Mouse (Mus musculus): ENCODE data around the gene Tacc2. TPM values are rescaled to one million over a fixed set of nuclear protein-coding genes. Genes with fewer than 3 reads are reported as not detected.
"Not testable (repeated sequence)": the region's sequence is repeated elsewhere in the genome, so short reads cannot be mapped to it uniquely, and the experiment has no call there.

Gene Tacc2
- polyA plus RNA-seq (2015; fragmentation: Nextera tagmentation; extraction: Ambion mirVana): 27.4 and 30.0 TPM in 2 replicates

- Histone ChIP-seq H3K4me2 (ENCODE audit: low read depth, low read length) (peak within 1 kb of the TSS; percentile 58), H3K9ac (ENCODE audit: low read depth, low read length) (peak within 1 kb of the TSS; percentile 50), H3K4me3 (ENCODE audit: low read length) (peak within 1 kb of the TSS; percentile 34), H3K27me3 (replicated peaks; ENCODE audit: control insufficient read depth, insufficient read depth, low read length) (no peaks in the 10 kb centered on the region), H3K27ac (ENCODE audit: low read length) (peak within 1 kb of the TSS; percentile 25; the same call in 1 of the 2 replicates), H3K36me3 (ENCODE audit: control insufficient read depth, insufficient read depth, low read length) (0 out of 2 replicates have a peak, but pooled peaks cover 2% of the 10 kb centered on the region), H3K4me1 (ENCODE audit: control insufficient read depth, insufficient read depth, low read length) (no peaks in the 10 kb centered on the region; the same call in 1 of the 2 replicates), H3K9me3 (ENCODE audit: control insufficient read depth, low read length) (0 out of 2 replicates have a peak, but pooled peaks cover 4% of the 10 kb centered on the region)
- ATAC-seq: no peak
- WGBS: 26% methylated on average over 15 of the region's 15 CpGs
Observed at GRCm38 (mm10) chr7:130577388-130578003, at the start of gene Tacc2. Gene Tacc2, plus strand, starts transcription at chr7:130577438.

GRCm38 (mm10) chr7:130531138-130531537, 46.1 kb upstream of the Tacc2 start:
- not testable (repeated sequence) for ATAC-seq
- WGBS: 93% methylated on average over 15 of the region's 15 CpGs

GRCm38 (mm10) chr7:130533316-130534260, 43.6 kb upstream of the Tacc2 start:
- no peaks in the 10 kb centered on the region for H3K27me3 ChIP-seq (replicated peaks; ENCODE audit: control insufficient read depth, insufficient read depth, low read length)
- peaks cover 15% of the 10 kb centered on the region; the same call in 1 of the 2 replicates for H3K36me3 ChIP-seq (ENCODE audit: control insufficient read depth, insufficient read depth, low read length)
- H3K4me3 ChIP-seq (ENCODE audit: low read length): no peak overlapping the region
- H3K4me1 ChIP-seq (ENCODE audit: control insufficient read depth, insufficient read depth, low read length): no peaks in the 10 kb centered on the region
- ATAC-seq: peak; percentile 85
- no peak overlapping the region for H3K27ac ChIP-seq (ENCODE audit: low read length)
- no peak overlapping the region for H3K9ac ChIP-seq (ENCODE audit: low read depth, low read length)
- WGBS: 50% methylated on average over 24 of the region's 25 CpGs
- H3K9me3 ChIP-seq (ENCODE audit: control insufficient read depth, low read length): no peaks in the 10 kb centered on the region
- H3K4me2 ChIP-seq (ENCODE audit: low read depth, low read length): no peak overlapping the region

More at GRCm38 (mm10) chr7:130531138-130531537, 46.1 kb upstream of the Tacc2 start:
- H3K4me2 ChIP-seq (ENCODE audit: low read depth, low read length); H3K27me3 ChIP-seq (replicated peaks; ENCODE audit: control insufficient read depth, insufficient read depth, low read length); H3K9me3 ChIP-seq (ENCODE audit: control insufficient read depth, low read length); H3K4me3 ChIP-seq (ENCODE audit: low read length); H3K4me1 ChIP-seq (ENCODE audit: control insufficient read depth, insufficient read depth, low read length); H3K9ac ChIP-seq (ENCODE audit: low read depth, low read length); H3K27ac ChIP-seq (ENCODE audit: low read length): not testable (repeated sequence)
- H3K36me3 ChIP-seq (ENCODE audit: control insufficient read depth, insufficient read depth, low read length): peaks cover 12% of the 10 kb centered on the region; the same call in 1 of the 2 replicates

DNA sequence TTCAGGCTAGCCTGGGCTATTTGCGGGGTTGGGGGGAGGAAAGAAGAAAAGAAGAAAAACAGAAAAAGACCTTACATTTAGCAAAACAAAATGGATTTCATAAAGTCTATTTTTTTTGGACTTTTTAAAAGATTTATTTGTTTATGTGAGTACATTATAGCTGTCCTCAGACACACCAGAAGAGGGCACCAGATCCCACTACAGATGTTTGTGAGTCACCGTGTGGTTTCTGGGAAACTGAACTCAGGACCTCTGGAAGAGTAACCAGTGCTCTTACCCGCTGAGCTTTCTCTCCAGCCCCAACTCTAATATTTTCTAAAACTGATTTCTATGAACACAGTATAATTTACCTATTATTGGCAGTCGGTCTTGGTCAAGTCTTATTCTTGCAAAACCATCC, 42.1 kb upstream of the Tacc2 start:
- H3K27me3 ChIP-seq (replicated peaks; ENCODE audit: control insufficient read depth, insufficient read depth, low read length): no peaks in the 10 kb centered on the region
- WGBS: 87% methylated on average over 4 of the region's 4 CpGs
- no peak for ATAC-seq
- no peak overlapping the region for H3K27ac ChIP-seq (ENCODE audit: low read length)
- no peaks in the 10 kb centered on the region for H3K9me3 ChIP-seq (ENCODE audit: control insufficient read depth, low read length)
- no peak overlapping the region for H3K9ac ChIP-seq (ENCODE audit: low read depth, low read length)
- no peak overlapping the region for H3K4me3 ChIP-seq (ENCODE audit: low read length)
- H3K36me3 ChIP-seq (ENCODE audit: control insufficient read depth, insufficient read depth, low read length): peaks cover 15% of the 10 kb centered on the region; the same call in 1 of the 2 replicates
- no peak overlapping the region for H3K4me2 ChIP-seq (ENCODE audit: low read depth, low read length)
- no peaks in the 10 kb centered on the region for H3K4me1 ChIP-seq (ENCODE audit: control insufficient read depth, insufficient read depth, low read length)

- Histone ChIP-seq H3K27ac (ENCODE audit: low read length) (no peak overlapping the region), H3K36me3 (ENCODE audit: control insufficient read depth, insufficient read depth, low read length) (peaks cover 14% of the 10 kb centered on the region; the same call in 1 of the 2 replicates), H3K4me2 (ENCODE audit: low read depth, low read length) (no peak overlapping the region), H3K4me3 (ENCODE audit: low read length) (no peak overlapping the region), H3K9ac (ENCODE audit: low read depth, low read length) (no peak overlapping the region), H3K9me3 (ENCODE audit: control insufficient read depth, low read length) (no peaks in the 10 kb centered on the region), H3K4me1 (ENCODE audit: control insufficient read depth, insufficient read depth, low read length) (no peaks in the 10 kb centered on the region), H3K27me3 (replicated peaks; ENCODE audit: control insufficient read depth, insufficient read depth, low read length) (no peaks in the 10 kb centered on the region)
- 71% methylated on average over 4 of the region's 4 CpGs for WGBS
- ATAC-seq: no peak
Observed at GRCm38 (mm10) chr7:130537068-130537467, 40.2 kb upstream of the Tacc2 start.

DNA sequence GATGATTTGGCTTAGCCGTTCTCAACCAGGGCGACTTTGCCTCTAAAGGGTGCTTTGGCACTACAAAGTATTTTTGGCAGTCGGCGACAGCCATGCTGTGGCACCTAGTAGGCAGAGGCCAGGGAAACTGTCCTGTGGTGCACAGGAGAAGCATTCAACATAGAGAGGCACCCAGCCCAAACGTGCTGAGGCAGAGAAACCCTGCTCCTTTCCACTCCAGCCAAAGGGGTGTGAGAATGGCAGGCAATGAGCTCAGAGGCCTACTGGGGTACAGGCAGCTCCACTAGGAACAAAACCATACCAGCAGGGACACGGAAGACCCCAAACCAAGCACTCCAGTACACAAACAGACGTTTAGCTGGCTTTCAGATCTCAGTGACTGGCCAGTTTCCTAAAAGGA, 37.1 kb upstream of the Tacc2 start:
- H3K27ac ChIP-seq (ENCODE audit: low read length): no peak overlapping the region
- 89% methylated on average over 7 of the region's 7 CpGs for WGBS
- no peaks in the 10 kb centered on the region for H3K9me3 ChIP-seq (ENCODE audit: control insufficient read depth, low read length)
- H3K4me1 ChIP-seq (ENCODE audit: control insufficient read depth, insufficient read depth, low read length): no peaks in the 10 kb centered on the region
- H3K36me3 ChIP-seq (ENCODE audit: control insufficient read depth, insufficient read depth, low read length): peaks cover 15% of the 10 kb centered on the region
- H3K9ac ChIP-seq (ENCODE audit: low read depth, low read length): no peak overlapping the region
- no peak overlapping the region for H3K4me2 ChIP-seq (ENCODE audit: low read depth, low read length)
- no peak overlapping the region for H3K4me3 ChIP-seq (ENCODE audit: low read length)
- no peaks in the 10 kb centered on the region for H3K27me3 ChIP-seq (replicated peaks; ENCODE audit: control insufficient read depth, insufficient read depth, low read length)
- no peak for ATAC-seq

DNA sequence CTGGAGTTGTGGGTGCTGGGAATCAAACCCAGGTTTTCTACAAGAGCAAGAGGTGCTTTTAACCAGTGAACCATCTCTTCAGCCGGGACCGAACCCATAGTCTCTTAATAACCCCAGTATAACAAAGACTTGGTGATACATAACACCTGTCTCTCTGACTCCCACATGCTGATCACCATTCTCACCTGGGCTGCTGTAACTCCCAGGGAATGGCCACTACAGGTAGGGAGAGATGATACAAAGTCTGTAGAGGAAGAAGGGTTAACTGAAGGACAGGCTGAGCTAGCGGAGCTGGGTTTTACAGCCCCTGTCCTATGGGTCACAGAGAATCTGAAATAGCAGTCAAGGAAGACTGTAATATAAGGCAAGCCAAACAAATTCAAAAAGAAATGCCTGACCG, 34.1 kb upstream of the Tacc2 start:
- no peak overlapping the region for H3K27ac ChIP-seq (ENCODE audit: low read length)
- peaks cover 11% of the 10 kb centered on the region for H3K36me3 ChIP-seq (ENCODE audit: control insufficient read depth, insufficient read depth, low read length)
- no peaks in the 10 kb centered on the region for H3K9me3 ChIP-seq (ENCODE audit: control insufficient read depth, low read length)
- no peak overlapping the region for H3K4me2 ChIP-seq (ENCODE audit: low read depth, low read length)
- 96% methylated on average over 4 of the region's 4 CpGs for WGBS
- no peak overlapping the region for H3K4me3 ChIP-seq (ENCODE audit: low read length)
- no peak overlapping the region for H3K9ac ChIP-seq (ENCODE audit: low read depth, low read length)
- no peak for ATAC-seq
- H3K4me1 ChIP-seq (ENCODE audit: control insufficient read depth, insufficient read depth, low read length): peaks cover 8% of the 10 kb centered on the region
- no peaks in the 10 kb centered on the region for H3K27me3 ChIP-seq (replicated peaks; ENCODE audit: control insufficient read depth, insufficient read depth, low read length)

DNA sequence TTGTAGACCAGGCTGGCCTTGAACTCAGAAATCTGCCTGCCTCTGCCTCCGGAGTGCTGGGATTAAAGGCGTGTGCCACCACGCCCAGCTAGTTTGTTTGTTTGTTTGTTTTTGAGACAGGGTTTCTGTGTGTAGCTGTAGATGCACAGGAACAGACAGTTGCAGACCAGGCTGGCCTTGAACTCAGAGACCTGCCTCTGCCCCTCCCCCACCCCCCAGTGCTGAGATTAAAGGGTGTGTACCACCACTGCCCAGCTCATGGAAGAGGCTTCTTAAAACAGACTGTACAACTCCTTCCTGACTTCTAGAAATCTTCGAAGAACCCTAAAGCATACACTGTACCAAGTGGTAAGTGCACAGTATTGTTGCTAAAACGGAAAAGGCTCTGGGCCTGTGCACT, 31.8 kb upstream of the Tacc2 start:
- Histone ChIP-seq H3K4me3 (ENCODE audit: low read length) (peak overlapping the region; percentile 89), H3K36me3 (ENCODE audit: control insufficient read depth, insufficient read depth, low read length) (peaks cover 11% of the 10 kb centered on the region), H3K27me3 (replicated peaks; ENCODE audit: control insufficient read depth, insufficient read depth, low read length) (no peaks in the 10 kb centered on the region), H3K4me2 (ENCODE audit: low read depth, low read length) (peak overlapping the region; percentile 79), H3K27ac (ENCODE audit: low read length) (no peak overlapping the region), H3K4me1 (ENCODE audit: control insufficient read depth, insufficient read depth, low read length) (peaks cover 8% of the 10 kb centered on the region), H3K9ac (ENCODE audit: low read depth, low read length) (no peak overlapping the region; the same call in 1 of the 2 replicates), H3K9me3 (ENCODE audit: control insufficient read depth, low read length) (no peaks in the 10 kb centered on the region)
- ATAC-seq: no peak
- 83% methylated on average over 5 of the region's 5 CpGs for WGBS

DNA sequence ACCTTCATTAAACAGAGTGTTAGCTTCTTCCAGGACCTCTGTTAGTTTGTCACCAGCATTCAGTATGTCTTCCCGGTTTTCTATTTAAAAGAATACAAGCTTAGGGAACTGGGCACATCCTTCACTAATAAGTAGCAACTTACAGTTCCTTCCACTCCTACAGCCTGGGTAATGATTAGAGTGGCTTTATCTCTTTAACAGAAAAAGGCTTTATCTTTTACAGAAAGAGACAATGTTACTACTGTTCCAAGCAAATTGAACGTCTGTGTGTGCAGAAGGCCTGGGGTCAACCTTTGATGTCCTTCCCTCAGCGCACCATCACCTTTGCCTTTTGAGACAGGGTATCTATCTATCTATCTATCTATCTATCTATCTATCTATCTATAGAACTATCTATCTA, 31.3 kb upstream of the Tacc2 start:
- 32% methylated on average over 3 of the region's 3 CpGs for WGBS
- H3K4me1 ChIP-seq (ENCODE audit: control insufficient read depth, insufficient read depth, low read length): peaks cover 8% of the 10 kb centered on the region
- peak overlapping the region; percentile 98 for H3K9ac ChIP-seq (ENCODE audit: low read depth, low read length)
- ATAC-seq: no peak
- H3K27ac ChIP-seq (ENCODE audit: low read length): peak overlapping the region; percentile 100
- no peaks in the 10 kb centered on the region for H3K9me3 ChIP-seq (ENCODE audit: control insufficient read depth, low read length)
- peak overlapping the region; percentile 89 for H3K4me3 ChIP-seq (ENCODE audit: low read length)
- no peaks in the 10 kb centered on the region for H3K27me3 ChIP-seq (replicated peaks; ENCODE audit: control insufficient read depth, insufficient read depth, low read length)
- H3K36me3 ChIP-seq (ENCODE audit: control insufficient read depth, insufficient read depth, low read length): peaks cover 11% of the 10 kb centered on the region
- H3K4me2 ChIP-seq (ENCODE audit: low read depth, low read length): peak overlapping the region; percentile 79

Data from intestine, embryonic 16.5 days (tissue).